Mouse (Mus musculus) hindbrain, embryonic 11.5 days (tissue): Measurements from ENCODE around the gene Pbld2. TPM values are rescaled to one million over a fixed set of nuclear protein-coding genes. Genes with fewer than 3 reads are reported as not detected.
A peak's percentile ranks its signal among the peaks of the same experiment; 100 is the strongest.

Experiments used
- ATAC-seq: fragments of 200-750 bp; cut with Nextera tagmentation; 2 replicates; pipeline ENCODE4 v1.8.0; 2017; ENCODE audit warnings: mild to moderate bottlenecking, moderate TSS enrichment, moderate library complexity; ENCODE audit not compliant: low FRiP score
- DNase-seq: peaks from one replicate; pipeline ENCODE4 v3.0.0-alpha.2; 2015; ENCODE audit warnings: low spot score
- H3K27ac ChIP-seq: fragments of 300-500 bp; sonication (generic); 2 replicates; pipeline ENCODE4 v1.5.1; 2014; ENCODE audit warnings: mild to moderate bottlenecking, low read depth, low read length
- H3K27me3 ChIP-seq: fragments of 300-500 bp; sonication (generic); 2 replicates; pipeline ENCODE4 v1.6.1; 2014; ENCODE audit warnings: mild to moderate bottlenecking, low read length, moderate library complexity, mixed read lengths; ENCODE audit not compliant: control insufficient read depth, insufficient read depth
- H3K36me3 ChIP-seq: fragments of 300-500 bp; sonication (generic); 2 replicates; pipeline ENCODE4 v1.6.1; 2014; ENCODE audit warnings: mild to moderate bottlenecking, low read length, moderate library complexity, mixed read lengths; ENCODE audit not compliant: control insufficient read depth, insufficient read depth
- H3K4me1 ChIP-seq: fragments of 300-500 bp; sonication (generic); replicated peaks from 2 replicates; pipeline ENCODE4 v1.6.1; 2014; ENCODE audit warnings: low read length, mixed read lengths; ENCODE audit not compliant: control insufficient read depth, insufficient read depth
- H3K4me2 ChIP-seq: fragments of 300-500 bp; sonication (generic); replicated peaks from 2 replicates; pipeline ENCODE4 v1.6.1; 2014; ENCODE audit warnings: mild to moderate bottlenecking, low read depth, low read length
- H3K4me3 ChIP-seq: fragments of 300-500 bp; sonication (generic); 2 replicates; pipeline ENCODE4 v1.5.1; 2014; ENCODE audit warnings: low read depth, low read length
- H3K9ac ChIP-seq: fragments of 300-500 bp; sonication (generic); 2 replicates; pipeline ENCODE4 v1.6.1; 2014; ENCODE audit warnings: low read depth, low read length
- H3K9me3 ChIP-seq: fragments of 300-500 bp; sonication (generic); 2 replicates; pipeline ENCODE4 v1.6.1; 2016; ENCODE audit warnings: low read length; ENCODE audit not compliant: control insufficient read depth
- whole genome bisulfite sequencing: fragments of 180-500 bp; shearing (Covaris S2); extraction: QIAGEN DNeasy Blood & Tissue Kit; methylation state at CpG from one replicate; pipeline ENCODE4 v1.1.7; 2014; 5-methylcytosine and 5-hydroxymethylcytosine counted together
- polyA plus RNA-seq: library from polyadenylated mRNA; unstranded; fragments of >200 nt; fragmentation: Nextera tagmentation; extraction: Ambion mirVana; gene quantifications from 2 replicates; pipeline ENCODE4 v1.2.1, GENCODE M21; 2014

The Pbld2 gene
- polyA plus RNA-seq, 1 experiment from 2014 or later: 1.3 TPM

- peak overlapping the region; percentile 62 for H3K4me2 ChIP-seq
- no peak overlapping the region for H3K27ac ChIP-seq
- 0 out of 2 replicates have a peak, but pooled peaks cover 3% of the 10 kb centered on the region for H3K36me3 ChIP-seq
- H3K9ac ChIP-seq: peak overlapping the region; percentile 100
- 0 out of 2 replicates have a peak, but pooled peaks cover 2% of the 10 kb centered on the region for H3K4me1 ChIP-seq
- no peak for DNase-seq
- H3K27me3 ChIP-seq: no peaks in the 10 kb centered on the region
- no peak for ATAC-seq
- 62% methylated on average over 4 of the region's 4 CpGs for WGBS
- peak overlapping the region; percentile 97 for H3K4me3 ChIP-seq
- H3K9me3 ChIP-seq: no peaks in the 10 kb centered on the region
Measured at GRCm38 (mm10) chr10:63021702-63022101, 2.4 kb upstream of the Pbld2 start.

- H3K4me1 ChIP-seq: 0 out of 2 replicates have a peak, but pooled peaks cover 2% of the 10 kb centered on the region
- H3K9ac ChIP-seq: peak overlapping the region; percentile 100
Measured at GRCm38 (mm10) chr10:63022541-63023120, 1.5 kb upstream of the Pbld2 start.

GRCm38 (mm10) chr10:63023121-63023748 is 880 bp upstream of the Pbld2 start:
- Histone ChIP-seq H3K9ac (peak overlapping the region; percentile 100), H3K27me3 (no peaks in the 10 kb centered on the region), H3K27ac (peak overlapping the region; percentile 100), H3K4me1 (0 out of 2 replicates have a peak, but pooled peaks cover 2% of the 10 kb centered on the region), H3K9me3 (no peaks in the 10 kb centered on the region), H3K36me3 (0 out of 2 replicates have a peak, but pooled peaks cover 3% of the 10 kb centered on the region), H3K4me3 (peak overlapping the region; percentile 97), H3K4me2 (peak overlapping the region; percentile 62)
- under 1% methylated on average over 61 of the region's 68 CpGs for WGBS
- peak; percentile 31 for ATAC-seq
- DNase-seq: peak; percentile 77

More at GRCm38 (mm10) chr10:63022541-63023120, 1.5 kb upstream of the Pbld2 start:
- no peaks in the 10 kb centered on the region for H3K27me3 ChIP-seq
- 0 out of 2 replicates have a peak, but pooled peaks cover 3% of the 10 kb centered on the region for H3K36me3 ChIP-seq
- H3K9me3 ChIP-seq: no peaks in the 10 kb centered on the region
- DNase-seq (no peak), ATAC-seq (no peak)
- H3K4me3 ChIP-seq: peak overlapping the region; percentile 97
- peak overlapping the region; percentile 62 for H3K4me2 ChIP-seq
- WGBS: under 1% methylated on average over 27 of the region's 27 CpGs
- peak overlapping the region; percentile 100 for H3K27ac ChIP-seq

GRCm38 (mm10) chr10:63024580-63024910 is 430 bp downstream of the Pbld2 start:
- Histone ChIP-seq H3K4me3 (peak overlapping the region; percentile 97), H3K4me1 (peaks cover 2% of the 10 kb centered on the region; the same call in 1 of the 2 replicates), H3K36me3 (no peaks in the 10 kb centered on the region), H3K4me2 (peak overlapping the region; percentile 58), H3K27ac (peak overlapping the region; percentile 100), H3K27me3 (no peaks in the 10 kb centered on the region), H3K9ac (peak overlapping the region; percentile 75), H3K9me3 (no peaks in the 10 kb centered on the region)
- 0% methylated on average over 8 of the region's 8 CpGs for whole genome bisulfite sequencing
- ATAC-seq (peak; percentile 39), DNase-seq (peak; percentile 70)

GRCm38 (mm10) chr10:63025016-63025415 is 901 bp downstream of the Pbld2 start:
- peak overlapping the region; percentile 100 for H3K27ac ChIP-seq
- ATAC-seq: no peak
- H3K36me3 ChIP-seq: no peaks in the 10 kb centered on the region
- peaks cover 2% of the 10 kb centered on the region; the same call in 1 of the 2 replicates for H3K4me1 ChIP-seq
- peak overlapping the region; percentile 75 for H3K9ac ChIP-seq
- peak overlapping the region; percentile 97 for H3K4me3 ChIP-seq
- peak overlapping the region; percentile 58 for H3K4me2 ChIP-seq
- DNase-seq: peak; percentile 54
- WGBS: 41% methylated on average over 2 of the region's 2 CpGs
- no peaks in the 10 kb centered on the region for H3K27me3 ChIP-seq
- H3K9me3 ChIP-seq: no peaks in the 10 kb centered on the region

GRCm38 (mm10) chr10:63025491-63026011 is 1.4 kb downstream of the Pbld2 start:
- Histone ChIP-seq H3K27ac (peak overlapping the region; percentile 100), H3K4me3 (no peak overlapping the region; the same call in 1 of the 2 replicates), H3K27me3 (no peaks in the 10 kb centered on the region), H3K9ac (peak overlapping the region; percentile 75; the same call in 1 of the 2 replicates), H3K4me2 (peak overlapping the region; percentile 58; the same call in 1 of the 2 replicates), H3K9me3 (no peaks in the 10 kb centered on the region), H3K36me3 (no peaks in the 10 kb centered on the region), H3K4me1 (no peaks in the 10 kb centered on the region; the same call in 1 of the 2 replicates)
- ATAC-seq (no peak), DNase-seq (peak; percentile 51)
- 26% methylated on average over 6 of the region's 6 CpGs for WGBS

- H3K4me3 ChIP-seq: no peak overlapping the region
- ATAC-seq (peak; percentile 38; the same call in 1 of the 2 replicates), DNase-seq (peak; percentile 77)
- WGBS: 11% methylated on average over 8 of the region's 8 CpGs
- peak overlapping the region; percentile 100 for H3K27ac ChIP-seq
- no peaks in the 10 kb centered on the region for H3K36me3 ChIP-seq
- H3K9ac ChIP-seq: peak overlapping the region; percentile 1; the same call in 1 of the 2 replicates
- peak overlapping the region; percentile 24 for H3K4me2 ChIP-seq
- H3K9me3 ChIP-seq: no peaks in the 10 kb centered on the region
- H3K27me3 ChIP-seq: no peaks in the 10 kb centered on the region
- no peaks in the 10 kb centered on the region; the same call in 1 of the 2 replicates for H3K4me1 ChIP-seq
Measured at GRCm38 (mm10) chr10:63026156-63026794, 2.2 kb downstream of the Pbld2 start.

- Histone ChIP-seq H3K9ac (peak overlapping the region; percentile 1; the same call in 1 of the 2 replicates), H3K4me1 (no peaks in the 10 kb centered on the region; the same call in 1 of the 2 replicates), H3K4me2 (peak overlapping the region; percentile 6; the same call in 1 of the 2 replicates), H3K4me3 (no peak overlapping the region), H3K27me3 (no peaks in the 10 kb centered on the region), H3K36me3 (no peaks in the 10 kb centered on the region), H3K9me3 (no peaks in the 10 kb centered on the region), H3K27ac (peak overlapping the region; percentile 100)
- 44% methylated on average over 6 of the region's 6 CpGs for WGBS
- ATAC-seq (no peak), DNase-seq (peak; percentile 40)
Measured at GRCm38 (mm10) chr10:63026795-63027160, 2.7 kb downstream of the Pbld2 start.
